Mouse (Mus musculus) MEL (cell line): ENCODE measurements at regions not wholly inside any gene's neighbourhood (a gene's known extent, or its start where the extent isn't known, plus 50 kb on each side); places are given as distances from the start of the nearest gene placed in this dataset.

ENCODE experiments used
- DNase-seq: peaks from one replicate; pipeline ENCODE4 v3.0.0; 2011; ENCODE audit warnings: low read depth, low spot score
- H3K27ac ChIP-seq: 2 replicates; pipeline ENCODE4 v1.5.1; 2012; ENCODE audit warnings: low read depth, mild to moderate bottlenecking, control low read depth, low read length, moderate library complexity; ENCODE audit not compliant: control insufficient read depth
- H3K27me3 ChIP-seq, 2 experiments: fragments of 150-350 bp in 1 of 2; sonication (generic) in 1 of 2; 2 replicates each; pipeline ENCODE4 v1.6.1; 2012; ENCODE audit warnings: low read length in 2 of 2, mild to moderate bottlenecking in 2 of 2, improper control_type of control experiment in 1 of 2, moderate library complexity in 1 of 2; ENCODE audit not compliant: insufficient read depth in 2 of 2, control insufficient read depth in 1 of 2
- H3K36me3 ChIP-seq, 2 experiments: 2 replicates each; pipeline ENCODE4 v1.6.1; 2012 to 2014; ENCODE audit warnings: low read length in 2 of 2, improper control_type of control experiment in 1 of 2, inconsistent platforms in 1 of 2, mild to moderate bottlenecking in 1 of 2; ENCODE audit not compliant: insufficient read depth in 2 of 2, control insufficient read depth in 1 of 2
- H3K4me1 ChIP-seq, 2 experiments: fragments of 150-350 bp in 1 of 2; sonication (generic) in 1 of 2; 2 replicates each; pipeline ENCODE4 v1.6.1; 2012; ENCODE audit warnings: low read length in 2 of 2, improper control_type of control experiment in 1 of 2, mild to moderate bottlenecking in 1 of 2; ENCODE audit not compliant: insufficient read depth in 2 of 2, control insufficient read depth in 1 of 2
- H3K4me3 ChIP-seq, 2 experiments: fragments of 150-350 bp in 1 of 2; sonication (generic) in 1 of 2; 2 replicates each; pipeline ENCODE4 v1.5.1; 2012; ENCODE audit warnings: low read depth in 2 of 2, low read length in 2 of 2, mild to moderate bottlenecking in 2 of 2, moderate library complexity in 2 of 2, control low read depth in 1 of 2, improper control_type of control experiment in 1 of 2; ENCODE audit not compliant: control insufficient read depth in 1 of 2, insufficient read depth in 1 of 2
- H3K79me2 ChIP-seq: 2 replicates; pipeline ENCODE4 v1.6.1; 2012; ENCODE audit warnings: mild to moderate bottlenecking, low read length, moderate library complexity; ENCODE audit not compliant: control insufficient read depth, poor library complexity, insufficient read depth
- H3K9ac ChIP-seq: 2 replicates; pipeline ENCODE4 v1.6.1; 2012; ENCODE audit warnings: low read depth, mild to moderate bottlenecking, control low read depth, low read length, moderate library complexity; ENCODE audit not compliant: control insufficient read depth, poor library complexity, severe bottlenecking
- H3K9me3 ChIP-seq: fragments of 150-350 bp; sonication (generic); replicated peaks from 2 replicates; pipeline ENCODE4 v1.6.1; 2012; ENCODE audit warnings: mild to moderate bottlenecking, low read length, improper control_type of control experiment, moderate library complexity; ENCODE audit not compliant: insufficient read depth
- BHLHE40 ChIP-seq: IDR thresholded peaks from 2 replicates; pipeline ENCODE4 v1.6.1; 2012; ENCODE audit warnings: low read depth, mild to moderate bottlenecking, inconsistent platforms, low read length, improper control_type of control experiment, borderline replicate concordance
- CHD1 ChIP-seq: IDR thresholded peaks from 2 replicates; pipeline ENCODE4 v1.6.1; 2012; ENCODE audit warnings: low read depth, mild to moderate bottlenecking, inconsistent platforms, low read length, improper control_type of control experiment
- CHD2 ChIP-seq: IDR thresholded peaks from 2 replicates; pipeline ENCODE4 v1.6.1; 2011; ENCODE audit warnings: low read length, improper control_type of control experiment
- E2F4 ChIP-seq: IDR thresholded peaks from 2 replicates; pipeline ENCODE4 v1.6.1; 2011; ENCODE audit warnings: low read depth, low read length, improper control_type of control experiment, borderline replicate concordance
- ELF1 ChIP-seq: IDR thresholded peaks from 2 replicates; pipeline ENCODE4 v1.6.1; 2014; ENCODE audit warnings: low read depth, mild to moderate bottlenecking, inconsistent platforms, low read length, improper control_type of control experiment, moderate library complexity
- GATA1 ChIP-seq: IDR thresholded peaks from 2 replicates; pipeline ENCODE4 v1.6.1; 2011; ENCODE audit warnings: low read depth, low read length, improper control_type of control experiment
- HCFC1 ChIP-seq: IDR thresholded peaks from 2 replicates; pipeline ENCODE4 v1.6.1; 2012; ENCODE audit warnings: low read depth, mild to moderate bottlenecking, inconsistent platforms, low read length, improper control_type of control experiment, moderate library complexity
- JUND ChIP-seq: IDR thresholded peaks from 2 replicates; pipeline ENCODE4 v1.6.1; 2011; ENCODE audit warnings: low read depth, mild to moderate bottlenecking, improper control_type of control experiment, low read length
- KAT2A ChIP-seq: conservative IDR thresholded peaks from 2 replicates; pipeline ENCODE4 v1.6.1; 2012; ENCODE audit warnings: low read depth, low read length, improper control_type of control experiment, inconsistent platforms
- MAFK ChIP-seq: IDR thresholded peaks from 2 replicates; pipeline ENCODE4 v1.6.1; 2011; ENCODE audit warnings: low read depth, mild to moderate bottlenecking, low read length, improper control_type of control experiment, borderline replicate concordance
- MEF2A ChIP-seq: IDR thresholded peaks from 2 replicates; pipeline ENCODE4 v1.6.1; 2014; ENCODE audit warnings: low read depth, mild to moderate bottlenecking, inconsistent platforms, low read length, improper control_type of control experiment; ENCODE audit not compliant: poor library complexity, insufficient replicate concordance, severe bottlenecking; ENCODE audit errors: extremely low read depth
- MXI1 ChIP-seq: IDR thresholded peaks from 2 replicates; pipeline ENCODE4 v1.6.1; 2011; ENCODE audit warnings: mild to moderate bottlenecking, low read depth, low read length, improper control_type of control experiment
- MYB ChIP-seq: IDR thresholded peaks from 2 replicates; pipeline ENCODE4 v1.6.1; 2011; ENCODE audit warnings: mild to moderate bottlenecking, low read depth, low read length, improper control_type of control experiment
- MYC ChIP-seq: IDR thresholded peaks from 2 replicates; pipeline ENCODE4 v1.6.1; 2011; ENCODE audit warnings: low read depth, mild to moderate bottlenecking, low read length, improper control_type of control experiment, moderate library complexity
- NRF1 ChIP-seq: IDR thresholded peaks from 2 replicates; pipeline ENCODE4 v1.6.1; 2014; ENCODE audit warnings: low read depth, mild to moderate bottlenecking, inconsistent platforms, low read length, improper control_type of control experiment, moderate library complexity; ENCODE audit not compliant: poor library complexity, insufficient read depth, severe bottlenecking
- POLR2AphosphoS2 ChIP-seq: IDR thresholded peaks from 2 replicates; pipeline ENCODE4 v1.6.1; 2011; ENCODE audit warnings: low read length, improper control_type of control experiment
- SIN3A ChIP-seq: IDR thresholded peaks from 2 replicates; pipeline ENCODE4 v1.6.1; 2012; ENCODE audit warnings: low read length, improper control_type of control experiment, inconsistent platforms
- SMC3 ChIP-seq: IDR thresholded peaks from 2 replicates; pipeline ENCODE4 v1.6.1; 2011; ENCODE audit warnings: low read depth, low read length, improper control_type of control experiment
- TAL1 ChIP-seq: IDR thresholded peaks from 2 replicates; pipeline ENCODE4 v1.6.1; 2012; ENCODE audit warnings: mild to moderate bottlenecking, inconsistent platforms, low read length, moderate library complexity, mixed read lengths
- TCF12 ChIP-seq: IDR thresholded peaks from 2 replicates; pipeline ENCODE4 v1.6.1; 2014; ENCODE audit warnings: low read depth, mild to moderate bottlenecking, inconsistent platforms, low read length, improper control_type of control experiment, moderate library complexity
- UBTF ChIP-seq: IDR thresholded peaks from 2 replicates; pipeline ENCODE4 v1.6.1; 2012; ENCODE audit warnings: low read depth, mild to moderate bottlenecking, inconsistent platforms, low read length, improper control_type of control experiment, moderate library complexity, borderline replicate concordance; ENCODE audit not compliant: insufficient read depth
- USF2 ChIP-seq, 2 experiments: IDR thresholded peaks; 2 replicates each; pipeline ENCODE4 v1.6.1; 2011 to 2012; ENCODE audit warnings: improper control_type of control experiment in 2 of 2, low read length in 2 of 2, borderline replicate concordance in 1 of 2, inconsistent platforms in 1 of 2, low read depth in 1 of 2, mild to moderate bottlenecking in 1 of 2; ENCODE audit not compliant: insufficient read depth in 1 of 2
- ZC3H11A ChIP-seq: IDR thresholded peaks from 2 replicates; pipeline ENCODE4 v1.6.1; 2012; ENCODE audit warnings: low read depth, mild to moderate bottlenecking, inconsistent platforms, low read length, improper control_type of control experiment
- ZKSCAN1 ChIP-seq: IDR thresholded peaks from 2 replicates; pipeline ENCODE4 v1.6.1; 2012; ENCODE audit warnings: low read depth, mild to moderate bottlenecking, inconsistent platforms, low read length, improper control_type of control experiment, moderate library complexity

- no peak overlapping the region for H3K4me3 ChIP-seq
- H3K9me3 ChIP-seq = no peaks in the 10 kb centered on the region
- H3K9ac ChIP-seq = no peak overlapping the region
- no peak overlapping the region for H3K27ac ChIP-seq
- no peak for DNase-seq
- H3K27me3 ChIP-seq = no peaks in the 10 kb centered on the region; a peak in 1 of 4 replicates
- no peaks in the 10 kb centered on the region for H3K4me1 ChIP-seq
- no peaks in the 10 kb centered on the region for H3K79me2 ChIP-seq
- TF ChIP-seq POLR2AphosphoS2 (no peak), CHD2 (no peak), ZC3H11A (no peak), TCF12 (no peak), KAT2A (no peak), SIN3A (no peak), JUND (no peak), ZKSCAN1 (no peak), MAFK (no peak), MXI1 (no peak), BHLHE40 (no peak), TAL1 (no peak), E2F4 (no peak)
- no peaks in the 10 kb centered on the region for H3K36me3 ChIP-seq
Observed at GRCm38 (mm10) chr10:117473471-117473870, 93.7 kb upstream of the Cpsf6 start.

- DNase-seq = no peak
- TF ChIP-seq UBTF (no peak), HCFC1 (no peak), NRF1 (no peak), USF2 (IDR thresholded peaks at IDR 0.05; ENCODE audit: borderline replicate concordance in 1 of 2, insufficient read depth in 1 of 2, low read depth in 1 of 2, low read length in 2 of 2) (no peak), GATA1 (no peak), POLR2AphosphoS2 (no peak), MAFK (no peak), KAT2A (no peak), CHD1 (no peak), MYB (no peak), SIN3A (no peak), ZC3H11A (no peak), MEF2A (no peak), SMC3 (no peak), ELF1 (no peak), MYC (no peak), E2F4 (no peak)
- no peaks in the 10 kb centered on the region for H3K36me3 ChIP-seq
Observed at GRCm38 (mm10) chr10:117472568-117472930, 92.7 kb upstream of the Cpsf6 start.

More at GRCm38 (mm10) chr10:117472568-117472930, 92.7 kb upstream of the Cpsf6 start:
- no peaks in the 10 kb centered on the region for H3K79me2 ChIP-seq
- no peaks in the 10 kb centered on the region for H3K4me1 ChIP-seq
- no peaks in the 10 kb centered on the region for H3K9me3 ChIP-seq
- H3K9ac ChIP-seq = no peak overlapping the region
- H3K27me3 ChIP-seq = no peaks in the 10 kb centered on the region; a peak in 1 of 4 replicates
- no peak overlapping the region for H3K4me3 ChIP-seq
- H3K27ac ChIP-seq = no peak overlapping the region
